Mouse (Mus musculus): ENCODE results near the gene Siah1a.

GRCm38 (mm10) chr8:86765155-86765554 is 19.4 kb upstream of the Siah1a start:
- TF ChIP-seq CTCF (IDR thresholded peaks at IDR 0.05; ENCODE audit: borderline replicate concordance, control insufficient read depth, extremely low read depth, insufficient read depth, low read length, poor library complexity), result no peak
- TF ChIP-seq POLR2A (IDR thresholded peaks at IDR 0.05; ENCODE audit: control insufficient read depth, extremely low read depth, insufficient read depth, low read length, poor library complexity), result no peak
